Mouse (Mus musculus) monocyte, adult 2 months (primary cell): ENCODE measurements around the gene Kcnj14.
A peak's percentile ranks its signal among the peaks of the same experiment; 100 is the strongest.

Source experiments
- DNase-seq, 2 experiments: peaks; one replicate each; pipeline ENCODE4 v3.0.0; 2022; ENCODE audit warnings: low spot score in 2 of 2, low read depth in 1 of 2

Gene Kcnj14

DNA sequence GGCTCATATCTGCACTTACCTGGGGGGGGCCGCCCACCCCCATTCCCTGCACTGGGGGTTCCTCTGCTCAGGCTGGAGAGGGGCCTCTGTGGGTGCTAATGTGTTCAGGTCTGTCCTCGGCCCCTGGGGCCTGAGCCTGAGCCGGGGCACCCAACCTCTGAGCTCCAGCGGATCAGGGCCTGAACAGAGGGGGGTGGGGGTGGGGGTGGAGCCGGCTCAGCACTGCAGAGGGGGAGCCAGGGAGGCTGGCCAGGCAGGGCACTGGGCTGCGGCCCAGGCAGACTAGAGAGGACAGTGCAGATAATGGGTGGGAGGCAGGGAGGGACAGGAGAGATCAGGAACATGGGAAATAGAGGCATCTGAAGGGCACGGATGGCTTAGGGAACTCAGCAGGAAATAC, at the start of gene Kcnj14:
TSS of gene Kcnj14 (minus strand) at position 185 of the 400 bp plus-strand sequence.
- no peak for DNase-seq

DNA sequence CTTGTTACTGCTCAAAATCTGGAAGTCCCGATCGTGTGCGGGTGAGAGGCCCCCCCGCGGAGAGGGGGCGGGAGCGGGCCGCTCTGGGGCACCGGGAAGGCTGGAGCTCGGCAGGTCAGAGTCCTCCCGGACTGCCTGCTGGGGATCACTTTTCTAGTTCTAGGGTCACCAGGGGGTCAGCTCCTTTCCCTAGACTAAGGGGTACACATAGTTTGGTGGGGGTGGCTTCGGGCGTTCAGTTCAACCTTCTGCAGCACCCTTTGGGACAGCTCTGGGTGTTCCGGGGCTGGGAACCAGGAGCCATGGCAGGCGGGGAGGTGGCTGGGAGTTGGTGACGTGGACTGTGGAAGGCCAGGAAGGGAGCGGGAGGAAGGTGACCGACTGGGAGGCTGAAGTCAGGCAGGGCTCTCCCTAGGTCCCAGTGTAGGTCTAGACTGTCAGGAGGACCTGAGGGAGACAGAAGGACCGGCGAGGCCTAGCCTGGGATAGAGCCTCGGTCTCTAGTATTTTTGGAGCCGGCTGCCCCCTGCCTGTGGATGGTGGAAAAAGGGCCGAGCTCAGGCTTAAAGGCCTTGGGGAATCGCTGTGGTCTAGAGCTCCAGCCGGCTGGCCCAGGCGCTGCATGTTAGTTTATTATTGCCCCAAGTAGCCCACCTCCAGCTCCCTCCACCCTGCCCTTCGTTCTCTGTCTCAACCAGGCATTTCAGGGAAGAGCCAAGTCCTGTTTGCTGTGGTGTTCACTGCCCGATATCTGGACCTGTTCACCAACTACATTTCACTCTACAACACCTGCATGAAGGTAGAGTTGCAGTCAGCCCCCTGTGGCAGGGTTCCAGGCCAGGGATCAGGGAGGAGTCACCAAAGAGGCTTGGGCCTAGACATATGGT, 48.7 kb upstream of the Kcnj14 start:
- DNase-seq = peak in 1 of 2 experiments; percentile 34

DNA sequence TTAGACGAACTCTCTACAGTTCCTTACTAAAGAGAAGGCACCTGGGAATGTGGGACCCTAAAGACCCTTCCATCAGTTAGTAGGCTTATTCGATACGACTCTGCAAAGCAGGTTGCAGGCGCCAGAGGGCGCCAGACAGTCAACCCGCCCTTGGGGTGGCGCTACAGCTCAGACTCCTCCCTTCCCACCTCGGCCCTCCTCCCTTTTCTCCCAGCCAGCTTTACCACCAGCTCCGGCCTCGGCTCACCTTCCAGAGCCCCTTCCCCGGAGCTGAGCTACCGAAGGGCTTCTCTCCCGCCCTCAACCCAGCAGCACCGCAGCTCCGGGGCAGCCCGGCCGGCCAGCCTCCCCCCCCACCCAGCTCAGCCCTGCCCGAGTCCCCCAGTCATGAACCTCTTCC, 48.0 kb upstream of the Kcnj14 start, which contains the start of gene Kdelr1:
TSS of gene Kdelr1 (plus strand) at position 149 of the 400 bp plus-strand sequence.
- DNase-seq = peak; percentile 52 to 79

DNA sequence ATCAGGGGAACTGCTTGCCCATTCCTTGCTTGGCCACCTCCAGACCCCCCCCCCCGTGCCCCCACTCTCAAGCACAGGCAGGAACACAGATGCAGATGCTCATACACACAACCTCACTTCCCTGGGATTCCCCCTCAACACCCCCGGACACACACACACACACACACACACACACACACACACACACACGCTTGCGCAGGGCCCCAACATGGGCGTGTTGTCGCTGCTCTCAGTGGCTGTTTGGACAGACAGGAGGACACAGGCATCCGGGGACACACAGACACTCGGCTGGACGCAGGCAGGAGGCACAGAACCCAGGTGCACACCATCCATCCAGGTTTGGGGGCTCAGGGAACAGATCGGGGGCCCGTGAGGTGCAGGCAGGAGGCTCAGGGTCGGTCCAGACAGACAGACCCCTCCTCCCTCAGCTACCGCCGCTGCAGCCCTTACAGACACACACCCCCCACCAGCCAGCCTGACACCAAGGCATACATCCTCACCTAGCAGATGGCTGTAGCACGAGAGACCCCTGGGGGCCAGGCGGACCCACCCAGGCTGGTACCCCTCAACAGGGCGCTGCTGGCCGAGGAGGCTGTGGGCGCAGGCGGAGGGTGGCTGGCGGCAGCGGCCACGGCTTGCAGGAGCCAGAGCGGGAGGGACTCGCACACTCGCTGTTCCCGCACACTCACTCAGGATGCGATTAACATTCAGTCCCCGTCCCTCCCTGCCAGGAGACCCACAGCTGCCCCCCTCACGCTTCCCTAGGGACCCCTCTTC, 45.9 kb upstream of the Kcnj14 start:
- no peak for DNase-seq

DNA sequence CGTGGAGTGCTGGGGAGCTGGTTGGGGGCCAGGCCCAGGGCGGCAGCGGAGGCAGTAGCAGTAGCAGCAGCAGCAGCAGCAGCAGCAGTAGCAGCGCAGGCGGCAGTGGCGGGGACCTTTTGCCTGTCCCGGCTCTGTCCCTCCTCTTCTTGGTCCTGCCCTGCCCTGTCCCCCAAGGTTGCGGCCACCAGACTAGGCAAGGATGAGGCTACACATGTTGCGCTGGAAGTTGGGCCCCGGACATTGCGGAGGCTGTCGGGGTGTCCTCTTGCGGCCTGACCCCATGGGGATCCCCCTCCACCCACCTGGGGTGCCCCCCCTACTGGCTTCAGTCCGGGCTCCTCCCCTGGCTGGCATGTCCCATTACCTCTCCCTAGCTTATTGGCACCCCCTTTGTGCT, 45.2 kb upstream of the Kcnj14 start:
- DNase-seq = no peak

DNA sequence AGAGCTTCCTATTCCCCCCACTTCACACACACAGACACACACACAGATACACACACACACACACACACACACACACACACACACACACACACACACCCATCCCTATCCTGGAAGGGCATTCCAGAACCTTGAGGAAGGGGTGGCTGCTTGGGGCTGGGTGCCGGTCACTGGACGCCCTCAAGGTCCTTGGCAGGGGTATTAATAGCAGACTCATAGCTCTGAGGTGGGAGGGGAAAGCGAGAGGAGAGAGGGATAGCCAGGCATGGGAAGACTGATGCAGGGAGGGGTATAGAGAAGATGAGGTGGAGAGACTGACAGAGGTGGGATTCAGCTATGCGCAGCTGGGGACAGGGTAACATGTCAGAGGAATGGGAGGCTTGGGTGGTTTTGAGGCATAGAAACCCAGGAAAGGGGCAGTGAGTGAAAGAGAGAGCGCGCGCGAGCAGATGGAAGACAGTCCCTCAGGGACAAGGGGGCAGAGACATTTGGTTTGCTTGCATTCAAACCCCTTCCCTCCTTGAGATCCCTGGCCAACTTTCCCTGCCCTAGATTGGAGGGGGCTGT, 44.6 kb upstream of the Kcnj14 start:
- no peak for DNase-seq

DNA sequence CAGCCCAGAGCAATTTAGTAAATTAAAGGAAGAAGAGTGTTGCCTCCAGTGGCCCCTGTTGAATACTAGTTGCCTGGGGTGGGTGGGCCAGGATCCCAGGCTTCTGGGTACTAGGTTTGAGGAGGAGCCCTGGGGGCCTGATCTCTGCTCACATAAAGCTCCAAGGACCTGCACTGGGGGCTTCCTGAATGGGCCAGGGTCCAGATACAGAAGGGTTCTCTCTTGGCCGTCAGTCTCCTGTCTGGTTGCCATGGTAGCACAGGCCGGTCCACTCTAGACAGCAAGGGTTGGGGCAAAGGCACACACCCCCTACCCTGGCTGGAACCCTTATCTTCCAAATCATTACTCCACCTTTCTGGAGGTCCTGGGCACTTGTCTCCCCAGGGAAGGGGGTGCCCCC, 43.3 kb upstream of the Kcnj14 start:
- DNase-seq = no peak

DNA sequence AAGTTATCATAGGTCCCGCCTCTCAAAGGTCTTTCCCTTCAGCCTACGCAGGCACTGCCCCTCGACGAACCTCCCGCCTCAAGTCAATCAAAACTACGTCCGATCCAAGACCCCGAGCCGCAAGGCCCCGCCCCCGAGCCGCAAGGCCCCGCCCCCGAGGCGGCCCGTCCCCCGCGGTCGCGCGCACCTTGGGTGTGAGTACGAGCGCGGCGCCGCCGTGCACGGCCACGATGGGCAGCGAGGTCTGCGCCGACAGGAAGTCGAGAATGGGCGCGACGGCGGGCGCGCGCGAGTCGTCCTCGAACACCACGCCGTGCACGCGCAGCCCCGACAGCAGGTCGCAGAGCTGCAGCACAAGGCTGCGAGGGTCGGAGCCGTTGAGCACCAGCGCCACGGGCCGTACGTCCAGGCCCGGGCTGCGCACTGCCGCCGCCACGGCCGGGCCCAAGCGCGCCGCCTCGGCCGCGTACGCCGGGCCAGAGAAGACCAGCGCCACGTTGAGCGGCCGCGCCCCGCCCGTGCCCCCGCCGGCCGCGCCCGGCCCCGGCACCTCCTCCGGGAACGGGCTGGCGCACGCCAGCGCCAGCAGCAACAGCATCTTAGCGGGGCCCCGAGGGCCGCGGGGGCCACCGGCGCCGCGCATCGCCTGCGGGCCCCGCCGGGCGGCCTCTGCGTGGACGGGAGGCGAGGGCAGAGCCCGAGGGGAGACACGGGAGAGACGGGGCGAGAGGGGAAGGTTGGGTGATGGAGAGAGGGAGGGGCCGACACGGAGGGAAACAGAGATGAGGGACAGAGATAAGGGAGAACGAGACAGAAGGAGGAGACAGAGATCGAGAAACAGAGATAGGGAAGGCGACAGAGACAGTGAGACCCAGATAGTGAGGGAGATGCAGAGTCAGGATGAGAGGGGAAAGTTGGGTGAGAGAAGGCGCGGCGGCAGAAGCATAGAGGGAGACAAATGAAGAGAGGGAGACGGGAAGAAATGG, 41.6 kb upstream of the Kcnj14 start:
- DNase-seq = peak; percentile 45 to 76

DNA sequence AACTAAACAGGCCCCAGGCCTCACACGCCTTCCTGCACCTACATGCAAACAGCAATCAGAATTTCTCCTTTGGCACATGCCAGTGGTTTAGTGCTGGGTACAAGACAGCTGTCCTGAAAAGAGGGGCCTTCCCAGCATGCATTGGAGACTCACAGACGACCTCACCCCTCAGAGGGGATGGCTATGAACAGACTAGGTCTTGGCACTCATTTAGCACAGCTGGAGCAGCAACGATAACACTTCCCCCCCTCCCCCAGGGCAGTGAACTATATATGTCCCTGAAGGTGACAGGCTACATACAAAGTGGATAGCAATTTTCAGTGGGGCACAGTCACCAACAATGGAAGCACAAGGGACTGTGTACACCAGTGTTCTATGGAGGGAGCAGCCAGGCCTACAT, 39.9 kb upstream of the Kcnj14 start:
- no peak for DNase-seq

DNA sequence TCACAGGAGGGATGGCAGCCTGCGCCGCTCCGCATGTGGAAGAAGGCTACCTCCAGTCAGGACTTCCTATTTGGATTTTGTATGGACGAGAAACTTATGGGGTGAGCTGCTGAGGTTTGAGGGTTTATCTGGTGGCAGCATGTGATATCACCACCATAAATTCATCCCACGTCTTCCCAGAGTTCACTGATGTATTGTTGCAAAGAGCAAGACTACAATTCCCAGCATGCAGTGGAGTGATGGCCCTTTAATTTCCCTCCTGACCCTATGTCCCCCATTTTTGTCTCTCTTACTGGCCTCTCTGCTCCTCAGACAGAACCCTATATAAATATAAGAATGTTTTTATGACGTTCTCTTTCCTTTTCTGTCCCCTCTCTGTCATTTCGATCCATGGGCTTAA, 38.2 kb upstream of the Kcnj14 start:
- no peak for DNase-seq

DNA sequence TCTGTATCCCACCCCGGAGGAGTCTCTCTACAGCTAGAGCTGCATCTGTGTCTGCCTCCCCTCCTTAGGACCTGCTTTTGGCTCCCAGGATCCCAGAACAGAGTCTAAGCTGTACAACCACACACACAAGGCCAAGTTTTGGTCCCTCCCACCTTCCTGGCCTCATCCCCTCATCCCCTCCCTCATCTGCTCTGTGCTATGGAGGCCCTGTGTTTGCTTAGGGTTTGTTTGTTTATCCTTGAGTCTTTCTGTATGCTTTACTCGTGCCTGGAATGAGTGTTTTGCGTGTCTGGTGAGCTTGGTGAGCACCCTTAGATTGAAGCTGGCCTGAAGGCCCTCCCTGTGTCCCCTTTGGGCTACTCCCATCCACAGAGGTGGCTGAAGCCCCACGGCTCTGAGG, 34.4 kb upstream of the Kcnj14 start:
- no peak for DNase-seq

DNA sequence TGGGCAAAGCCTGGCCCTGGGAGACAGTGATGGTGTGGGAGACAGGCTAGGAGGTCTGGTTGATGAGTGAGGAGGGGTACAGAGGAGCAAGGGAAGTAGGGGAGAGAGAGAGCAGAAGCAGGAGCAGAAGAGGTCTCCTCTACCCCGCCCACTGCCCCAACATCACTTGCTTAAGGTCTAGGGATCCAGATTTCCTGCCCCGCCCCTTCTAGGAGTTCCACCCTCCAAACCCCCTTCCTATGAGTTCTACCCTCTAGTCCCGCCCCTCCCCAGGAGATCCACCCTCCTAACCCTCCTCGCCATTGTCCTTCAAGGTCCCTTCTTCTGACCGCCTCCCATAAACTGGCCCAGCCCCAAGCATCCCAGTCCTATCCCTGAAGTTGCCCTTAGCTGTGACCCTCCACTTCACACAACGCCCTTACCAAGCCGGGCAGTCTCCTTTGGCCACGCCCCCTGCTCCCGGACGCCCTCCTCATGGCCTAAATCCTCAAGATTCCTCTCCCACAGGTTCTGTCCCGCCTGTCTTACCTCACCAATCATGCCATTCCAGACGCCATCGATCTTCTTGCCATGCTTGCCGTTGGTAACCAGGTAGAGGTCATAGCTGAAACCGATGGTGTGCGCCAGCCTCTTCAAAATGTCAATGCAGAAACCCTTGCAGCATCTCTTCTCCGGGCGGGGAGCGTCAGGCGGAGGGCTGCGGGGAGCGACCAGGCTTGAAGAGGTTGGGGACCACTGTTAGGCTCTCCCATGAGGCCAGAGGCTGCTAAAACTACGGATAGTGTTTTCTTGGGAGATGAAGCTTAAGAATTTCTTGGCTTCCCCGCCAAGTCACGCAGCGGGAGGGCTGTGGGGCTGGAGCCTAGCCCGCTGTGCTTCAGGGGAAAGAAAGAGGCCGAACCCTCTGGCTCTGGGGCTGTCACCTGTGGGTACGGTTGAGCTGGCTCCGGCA, 32.6 kb upstream of the Kcnj14 start:
- no peak for DNase-seq

DNA sequence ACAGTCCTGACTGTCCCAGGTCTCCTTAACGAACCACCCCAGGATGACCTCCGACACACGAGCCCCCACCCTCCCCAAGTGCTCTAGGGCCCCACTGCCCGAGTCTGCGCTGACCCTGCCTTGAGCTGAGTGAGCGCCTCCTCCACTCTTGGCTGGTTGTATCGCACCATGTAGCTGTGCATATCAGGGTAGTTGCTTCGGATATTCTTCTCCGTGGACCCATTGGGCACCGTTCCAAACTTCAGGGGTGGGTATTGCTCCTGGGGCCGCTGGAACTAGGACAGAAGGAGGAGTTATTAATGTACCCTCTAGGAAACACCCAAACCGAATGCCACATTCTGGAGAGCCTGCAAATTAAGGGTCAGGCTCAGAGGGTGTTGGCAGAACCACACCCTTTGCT, 28.5 kb upstream of the Kcnj14 start:
- no peak for DNase-seq

DNA sequence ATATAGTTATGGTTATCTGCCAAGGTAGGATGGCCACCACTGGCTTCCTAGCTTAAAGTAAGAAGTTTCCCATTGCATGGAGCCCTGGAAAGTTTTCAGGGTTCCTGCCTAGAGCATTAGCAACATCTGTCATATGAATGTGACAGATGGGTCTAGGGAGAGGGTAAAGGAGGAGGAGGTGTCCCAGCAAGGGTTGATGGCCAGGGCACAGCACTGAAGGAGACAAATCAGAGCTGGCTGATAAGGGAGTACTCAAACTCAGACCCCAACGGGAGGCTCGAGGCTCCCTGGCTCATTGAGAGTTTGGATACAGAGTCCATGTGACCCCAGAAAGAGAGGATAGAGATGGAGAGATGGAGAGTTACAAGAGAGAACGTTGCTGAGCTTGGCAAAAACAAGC, 26.1 kb upstream of the Kcnj14 start:
- no peak for DNase-seq

DNA sequence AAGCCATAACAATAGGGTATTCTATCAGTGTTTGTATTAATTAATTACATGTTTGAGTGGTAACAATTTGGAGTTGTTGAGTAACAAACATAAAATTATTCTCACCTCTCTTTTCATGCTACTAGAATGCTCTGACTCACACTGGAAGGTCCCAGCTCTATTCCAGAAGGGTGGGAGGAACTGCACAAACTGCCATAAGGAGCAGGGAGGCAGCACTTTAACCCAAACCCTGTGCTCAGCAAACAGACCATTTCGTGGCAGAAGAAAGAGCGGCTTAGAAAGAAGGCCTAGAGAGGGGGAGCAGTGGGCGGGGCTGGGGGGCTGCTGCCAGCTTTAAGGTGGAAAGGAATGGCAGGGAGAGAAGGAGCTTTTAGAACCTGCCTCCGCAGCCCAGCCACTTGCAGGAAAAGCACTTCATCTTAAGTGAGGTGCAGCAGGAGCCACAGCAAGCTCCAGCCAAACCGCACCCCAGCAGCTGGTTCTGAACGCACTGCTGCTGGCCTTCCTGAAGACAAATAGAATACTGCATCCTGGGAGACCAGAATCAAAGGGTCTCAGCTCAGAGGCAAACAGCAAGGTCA, 24.0 kb upstream of the Kcnj14 start:
- DNase-seq = no peak

DNA sequence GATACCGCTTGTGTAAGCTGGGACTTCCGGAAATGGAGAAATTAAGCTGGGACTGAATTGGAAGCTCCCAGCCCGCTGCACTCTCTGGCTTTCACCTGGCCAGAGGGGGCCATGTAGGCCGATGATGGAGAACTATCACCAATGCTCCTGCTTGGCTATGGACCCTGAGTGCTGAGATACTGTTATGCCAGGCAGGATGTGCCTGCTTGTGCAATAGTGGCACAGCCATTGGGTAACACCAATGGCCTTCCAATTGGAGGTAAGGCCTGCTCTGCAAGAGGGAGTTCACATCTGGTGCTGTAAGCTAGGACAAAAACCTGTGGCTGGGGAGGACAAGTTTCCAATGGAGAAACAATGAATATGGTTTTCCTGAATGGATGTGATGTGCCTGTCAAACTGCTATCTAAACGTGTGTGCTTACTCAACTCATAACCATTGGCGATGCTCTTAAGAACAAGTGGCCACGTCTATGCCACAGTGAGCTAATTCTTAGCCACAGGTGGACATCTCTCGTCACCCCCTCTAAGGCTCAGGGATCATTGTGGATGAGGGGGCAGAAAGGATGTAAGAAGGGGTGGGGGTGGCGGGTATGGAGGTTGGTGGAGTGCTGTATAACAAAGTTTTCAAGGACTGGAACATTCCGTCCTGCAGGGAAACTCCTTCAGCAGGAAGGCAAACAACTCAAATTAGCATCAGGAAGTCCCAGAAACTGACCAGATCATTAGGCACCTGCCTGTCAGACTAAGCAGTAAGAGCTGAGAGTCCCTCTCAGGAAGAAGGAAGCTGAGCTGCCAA, 18.6 kb upstream of the Kcnj14 start:
- no peak for DNase-seq

DNA sequence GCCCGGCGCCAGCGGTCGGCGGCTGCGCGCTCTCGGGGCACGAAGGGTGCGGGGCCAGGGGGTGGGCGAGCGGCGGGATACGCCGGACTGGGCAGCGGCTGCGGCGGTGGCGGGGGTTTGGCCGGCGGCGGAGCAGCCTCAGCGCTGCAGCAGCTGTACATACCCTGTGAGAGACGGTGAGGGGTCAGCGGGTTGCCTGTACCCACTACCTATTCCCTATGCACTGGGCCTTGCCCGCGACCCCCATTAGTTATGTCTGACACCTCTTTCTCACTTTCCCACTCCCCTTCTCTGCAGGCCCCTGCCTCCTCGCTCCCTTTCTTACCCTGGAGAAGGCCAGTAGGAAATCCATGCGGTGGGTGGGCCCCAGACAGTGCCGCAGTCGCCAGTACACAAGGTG, 9.3 kb upstream of the Kcnj14 start:
- DNase-seq = no peak

DNA sequence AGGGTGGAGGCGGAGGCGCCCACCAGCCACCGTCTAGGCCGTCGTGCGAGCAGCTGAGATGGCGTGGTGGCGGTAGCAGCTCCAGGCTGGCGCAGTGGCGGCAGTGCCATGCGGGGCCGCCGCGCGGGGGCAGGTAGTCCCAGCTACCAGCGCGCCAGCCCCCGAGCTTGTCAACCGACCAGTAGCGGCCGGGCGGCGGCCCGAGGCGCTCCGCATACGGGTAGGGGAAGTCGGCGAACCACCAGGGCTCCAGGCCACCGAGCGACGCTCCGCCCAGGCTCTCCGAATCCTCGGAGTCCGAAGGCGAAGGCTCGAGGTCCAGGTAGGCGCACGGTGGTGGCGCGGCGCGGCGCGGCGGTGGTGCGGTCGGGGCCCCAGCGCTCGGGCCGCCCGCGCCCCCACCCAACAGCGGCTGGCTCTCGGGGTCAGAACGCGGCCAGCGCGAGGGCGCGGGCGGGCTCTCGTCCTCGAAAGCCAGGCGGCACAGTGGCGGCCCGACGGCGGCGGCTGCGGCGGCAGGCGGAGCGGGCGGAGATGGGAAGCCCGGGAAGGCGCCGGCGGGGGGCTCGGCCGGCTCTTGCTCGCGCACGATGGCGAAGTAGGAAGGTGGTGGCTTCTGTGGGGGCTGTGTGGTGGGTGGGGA, 8.7 kb upstream of the Kcnj14 start:
- no peak for DNase-seq
